Mouse (Mus musculus) forebrain, postnatal 0 days (tissue): ENCODE measurements at regions not wholly inside any gene's neighbourhood (a gene's known extent, or its start where the extent isn't known, plus 50 kb on each side); places are given as distances from the start of the nearest gene placed in this dataset.

ENCODE experiments used
- ATAC-seq: fragments of 200-750 bp; cut with Nextera tagmentation; 2 replicates; pipeline ENCODE4 v1.8.0; 2017; ENCODE audit warnings: mild to moderate bottlenecking, moderate library complexity
- DNase-seq: peaks from one replicate; pipeline ENCODE4 v3.0.0-alpha.2; 2015
- H3K27ac ChIP-seq: fragments of 300-500 bp; sonication (generic); 2 replicates; pipeline ENCODE4 v1.5.1; 2014; ENCODE audit warnings: low read depth, mild to moderate bottlenecking, antibody characterized with exemption, low read length, moderate library complexity, mixed read lengths
- H3K27me3 ChIP-seq: fragments of 300-500 bp; sonication (generic); 2 replicates; pipeline ENCODE4 v1.6.1; 2014; ENCODE audit warnings: mild to moderate bottlenecking, low read length, mixed read lengths; ENCODE audit not compliant: insufficient read depth
- H3K36me3 ChIP-seq: fragments of 300-500 bp; sonication (generic); 2 replicates; pipeline ENCODE4 v1.6.1; 2014; ENCODE audit warnings: mild to moderate bottlenecking, moderate library complexity; ENCODE audit not compliant: insufficient read depth
- H3K4me1 ChIP-seq: fragments of 300-500 bp; sonication (generic); 2 replicates; pipeline ENCODE4 v1.6.1; 2014; ENCODE audit warnings: antibody characterized with exemption; ENCODE audit not compliant: insufficient read depth
- H3K4me2 ChIP-seq: fragments of 300-500 bp; sonication (generic); 2 replicates; pipeline ENCODE4 v1.6.1; 2014; ENCODE audit warnings: low read depth, mild to moderate bottlenecking, moderate library complexity
- H3K4me3 ChIP-seq: fragments of 300-500 bp; sonication (generic); 2 replicates; pipeline ENCODE4 v1.5.1; 2014; ENCODE audit warnings: low read depth, low read length, mixed read lengths
- H3K9ac ChIP-seq: fragments of 300-500 bp; sonication (generic); 2 replicates; pipeline ENCODE4 v1.6.1; 2014; ENCODE audit warnings: mild to moderate bottlenecking
- H3K9me3 ChIP-seq: fragments of 300-500 bp; sonication (generic); 2 replicates; pipeline ENCODE4 v1.6.1; 2016; ENCODE audit warnings: low read length
- CTCF ChIP-seq: sonication (generic); IDR thresholded peaks from 2 replicates; pipeline ENCODE4 v1.5.1; 2016; ENCODE audit warnings: antibody characterized with exemption, control low read depth, low read depth
- WGBS: fragments of 180-500 bp; shearing (Covaris S2); extraction: QIAGEN DNeasy Blood & Tissue Kit; methylation state at CpG from one replicate; pipeline ENCODE4 v1.1.7; 2014; 5-methylcytosine and 5-hydroxymethylcytosine counted together

- Histone ChIP-seq H3K27ac (no peak overlapping the region), H3K9me3 (no peaks in the 10 kb centered on the region), H3K9ac (no peak overlapping the region), H3K27me3 (no peaks in the 10 kb centered on the region), H3K4me2 (no peak overlapping the region), H3K36me3 (no peaks in the 10 kb centered on the region), H3K4me3 (no peak overlapping the region), H3K4me1 (no peaks in the 10 kb centered on the region)
- 61% methylated on average over 6 of the region's 6 CpGs for WGBS
- DNase-seq (peak; percentile 40), ATAC-seq (no peak)
- peak; percentile 51 for TF ChIP-seq CTCF
Observed at GRCm38 (mm10) chr5:126995577-126995976, 246.0 kb upstream of the Tmem132c start.

- Histone ChIP-seq H3K36me3 (no peaks in the 10 kb centered on the region), H3K27me3 (no peaks in the 10 kb centered on the region), H3K4me2 (no peak overlapping the region), H3K27ac (no peak overlapping the region), H3K4me3 (no peak overlapping the region), H3K9me3 (no peaks in the 10 kb centered on the region), H3K4me1 (no peaks in the 10 kb centered on the region), H3K9ac (no peak overlapping the region)
- 71% methylated on average over 3 of the region's 3 CpGs for WGBS
- ATAC-seq = no peak
- no peak for TF ChIP-seq CTCF
- peak; percentile 24 for DNase-seq
Observed at GRCm38 (mm10) chr5:127014166-127014565, 227.4 kb upstream of the Tmem132c start.

GRCm38 (mm10) chr5:127016467-127017060, 225.0 kb upstream of the Tmem132c start:
- no peak for TF ChIP-seq CTCF
- no peaks in the 10 kb centered on the region for H3K4me1 ChIP-seq
- H3K36me3 ChIP-seq = no peaks in the 10 kb centered on the region
- ATAC-seq = peak; percentile 32; the same call in 1 of the 2 replicates
- no peak overlapping the region for H3K27ac ChIP-seq
- H3K4me2 ChIP-seq = no peak overlapping the region
- no peaks in the 10 kb centered on the region for H3K27me3 ChIP-seq
- H3K4me3 ChIP-seq = no peak overlapping the region
- DNase-seq = peak; percentile 24
- no peaks in the 10 kb centered on the region for H3K9me3 ChIP-seq
- WGBS = 21% methylated on average over 4 of the region's 4 CpGs
- H3K9ac ChIP-seq = no peak overlapping the region

- DNase-seq = no peak
- no peak for ATAC-seq
- Histone ChIP-seq H3K27me3 (no peaks in the 10 kb centered on the region), H3K4me1 (no peaks in the 10 kb centered on the region), H3K4me2 (no peak overlapping the region), H3K9ac (no peak overlapping the region), H3K27ac (no peak overlapping the region), H3K9me3 (no peaks in the 10 kb centered on the region), H3K4me3 (no peak overlapping the region), H3K36me3 (no peaks in the 10 kb centered on the region)
- WGBS = 84% methylated on average over 4 of the region's 4 CpGs
- TF ChIP-seq CTCF = no peak
Observed at GRCm38 (mm10) chr5:127017971-127018370, 223.6 kb upstream of the Tmem132c start.

GRCm38 (mm10) chr5:127036472-127036871, 205.1 kb upstream of the Tmem132c start:
- H3K9me3 ChIP-seq = no peaks in the 10 kb centered on the region

GRCm38 (mm10) chr5:127057770-127058169, 183.8 kb upstream of the Tmem132c start:
- Histone ChIP-seq H3K4me3 (no peak overlapping the region), H3K36me3 (no peaks in the 10 kb centered on the region), H3K4me2 (no peak overlapping the region), H3K27me3 (no peaks in the 10 kb centered on the region), H3K9ac (no peak overlapping the region), H3K9me3 (no peaks in the 10 kb centered on the region), H3K27ac (no peak overlapping the region), H3K4me1 (no peaks in the 10 kb centered on the region)
- WGBS = 72% methylated on average over 4 of the region's 4 CpGs
- ATAC-seq (no peak), DNase-seq (no peak)
- peak; percentile 34; the same call in 1 of the 2 replicates for TF ChIP-seq CTCF

More at GRCm38 (mm10) chr5:127036472-127036871, 205.1 kb upstream of the Tmem132c start:
- Histone ChIP-seq H3K36me3 (no peaks in the 10 kb centered on the region), H3K4me1 (no peaks in the 10 kb centered on the region), H3K27ac (no peak overlapping the region), H3K4me2 (no peak overlapping the region), H3K9ac (no peak overlapping the region), H3K4me3 (no peak overlapping the region), H3K27me3 (no peaks in the 10 kb centered on the region)
- DNase-seq (no peak), ATAC-seq (no peak)
- 41% methylated on average over 5 of the region's 5 CpGs for whole genome bisulfite sequencing
- no peak for TF ChIP-seq CTCF

- no peaks in the 10 kb centered on the region for H3K9me3 ChIP-seq
- H3K9ac ChIP-seq = no peak overlapping the region
- H3K27me3 ChIP-seq = no peaks in the 10 kb centered on the region
- ATAC-seq (no peak), DNase-seq (no peak)
- H3K4me3 ChIP-seq = no peak overlapping the region
- H3K36me3 ChIP-seq = no peaks in the 10 kb centered on the region
- no peak for TF ChIP-seq CTCF
- H3K4me2 ChIP-seq = no peak overlapping the region
- no peak overlapping the region for H3K27ac ChIP-seq
- no peaks in the 10 kb centered on the region for H3K4me1 ChIP-seq
- 74% methylated on average over 4 of the region's 4 CpGs for WGBS
Observed at GRCm38 (mm10) chr5:127074327-127074726, 167.3 kb upstream of the Tmem132c start.
